Mouse (Mus musculus) cerebellum, adult 2 months (tissue): ENCODE data around the gene Bhlhe23.

Experiments
- CTCF ChIP-seq: fragments of 200-500 bp; IDR thresholded peaks from 2 replicates; pipeline ENCODE4 v1.5.1; 2011; ENCODE audit warnings: low read depth, mild to moderate bottlenecking, control low read depth, low read length, moderate library complexity, borderline replicate concordance; ENCODE audit not compliant: insufficient read depth
- POLR2A ChIP-seq: fragments of 200-500 bp; IDR thresholded peaks from 2 replicates; pipeline ENCODE4 v1.6.1; 2011; ENCODE audit warnings: low read length, control low read depth, borderline replicate concordance; ENCODE audit not compliant: insufficient read depth

GRCm38 (mm10) chr2:180794422-180794821 lies 17.7 kb upstream of the Bhlhe23 start:
- no peak for TF ChIP-seq CTCF
- no peak for TF ChIP-seq POLR2A
